Mouse (Mus musculus) cerebellum, adult 18-20 months (tissue): Measurements from ENCODE around the gene Slmap.
"Not testable (repeated sequence)": the region's sequence is repeated elsewhere in the genome, so short reads cannot be mapped to it uniquely, and the experiment has no call there.

ENCODE experiments used
- DNase-seq, 2 experiments: peaks; one replicate each; pipeline ENCODE4 v3.0.0; 2021

Slmap gene

DNA sequence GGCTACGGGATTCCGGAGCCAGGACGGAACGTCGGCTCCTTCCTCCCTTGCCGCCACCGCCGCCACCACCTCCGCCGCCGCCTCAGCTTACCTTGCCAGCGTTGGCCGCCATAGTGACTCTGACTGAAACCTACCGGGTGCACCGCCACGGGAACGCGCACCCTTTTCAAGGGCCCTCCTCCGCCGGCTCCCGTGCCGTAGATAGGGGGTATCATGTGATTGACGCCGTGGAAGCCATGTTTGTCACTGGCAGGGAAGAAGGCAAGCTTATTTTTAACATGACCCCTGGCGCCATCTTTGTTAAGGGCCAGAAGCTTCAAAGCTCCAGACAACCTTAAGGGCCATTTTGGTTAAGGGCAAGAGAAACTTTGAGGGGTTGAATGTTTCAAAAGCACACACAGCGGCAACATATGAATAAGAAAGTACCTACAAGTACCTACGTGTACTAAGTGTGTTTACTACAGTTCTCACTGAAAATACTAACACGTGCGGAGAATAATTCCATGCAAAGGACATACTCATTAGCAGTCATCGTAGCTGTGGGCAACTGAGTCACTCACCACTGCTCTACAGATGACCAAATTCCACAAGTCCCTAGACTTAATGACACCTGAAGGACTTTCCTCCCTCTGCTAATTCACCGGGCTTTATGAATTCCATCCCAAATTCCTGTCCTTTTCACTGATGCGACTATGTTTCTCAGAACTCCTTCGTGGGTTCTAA is at the start of gene Slmap:
Slmap (minus strand) TSS at position 175 of the 723 bp plus-strand sequence.
- peak; percentile 99 for DNase-seq

DNA sequence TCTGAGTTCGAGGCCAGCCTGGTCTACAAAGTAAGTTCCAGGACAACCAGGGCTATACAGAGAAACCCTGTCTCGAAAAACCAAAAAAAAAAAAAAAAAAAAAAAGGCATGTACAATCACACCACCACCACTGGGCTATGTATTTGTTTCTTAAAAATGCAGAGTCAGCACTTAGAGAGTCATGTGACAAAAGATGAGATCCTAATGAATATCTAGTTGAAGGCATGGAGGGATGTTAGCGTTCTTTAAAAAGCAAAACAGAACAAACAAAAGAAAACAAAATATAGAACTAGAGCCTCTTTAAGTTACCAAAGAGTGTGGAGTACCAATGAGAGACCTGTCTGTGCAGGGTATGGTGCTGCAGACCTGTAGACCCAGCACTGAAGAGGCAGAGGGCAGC is 48.9 kb upstream of the Slmap start:
- DNase-seq, result no peak

DNA sequence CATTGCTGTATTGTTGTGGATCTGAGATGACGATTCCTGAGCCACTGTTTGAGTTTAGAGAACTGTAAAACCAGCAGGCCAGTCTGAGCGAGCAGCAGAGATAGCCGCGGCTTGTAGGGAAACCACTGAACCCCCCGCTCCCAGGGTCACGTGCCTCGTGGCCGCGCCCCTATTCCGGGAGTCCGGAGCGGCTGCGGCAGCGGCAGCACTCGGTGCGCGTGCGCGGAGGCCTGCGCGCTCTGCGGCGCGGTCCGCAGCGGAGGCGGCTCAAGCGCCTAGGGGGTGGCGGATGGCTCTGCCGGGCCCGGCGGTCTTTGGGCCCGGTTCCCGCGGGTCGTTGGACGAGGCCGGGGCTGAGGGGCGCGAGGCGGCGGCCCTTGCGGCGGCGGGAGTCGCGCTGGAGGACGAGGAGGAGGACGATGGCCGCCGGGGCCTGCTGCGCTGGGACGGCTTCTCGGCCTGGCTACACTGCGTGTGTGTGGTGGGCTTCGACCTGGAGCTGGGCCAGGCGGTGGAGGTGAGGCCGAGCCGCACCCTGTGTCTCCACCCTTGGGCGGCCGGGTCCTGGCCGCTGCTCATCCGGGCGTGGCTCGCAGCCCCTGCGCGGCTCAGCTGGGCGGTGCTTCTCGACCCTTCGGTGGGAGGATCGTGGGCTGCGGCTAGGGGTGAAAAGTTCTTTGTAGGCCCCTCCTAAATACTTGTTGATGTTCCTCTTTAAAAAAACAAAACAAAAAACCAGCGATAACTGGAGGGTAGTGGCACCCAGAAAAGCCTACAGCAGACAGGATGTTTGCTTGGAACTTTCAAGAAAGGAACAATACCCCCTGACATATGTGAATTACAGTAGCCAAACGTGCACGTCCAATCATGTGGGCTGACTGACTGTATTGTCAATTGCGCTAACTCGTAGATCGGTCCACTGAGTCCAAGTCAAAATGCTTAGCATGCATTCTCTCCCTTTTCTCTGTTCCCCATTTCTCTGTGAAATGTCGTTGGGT is 44.9 kb upstream of the Slmap start:
- DNase-seq, result peak; percentile 92 to 94

DNA sequence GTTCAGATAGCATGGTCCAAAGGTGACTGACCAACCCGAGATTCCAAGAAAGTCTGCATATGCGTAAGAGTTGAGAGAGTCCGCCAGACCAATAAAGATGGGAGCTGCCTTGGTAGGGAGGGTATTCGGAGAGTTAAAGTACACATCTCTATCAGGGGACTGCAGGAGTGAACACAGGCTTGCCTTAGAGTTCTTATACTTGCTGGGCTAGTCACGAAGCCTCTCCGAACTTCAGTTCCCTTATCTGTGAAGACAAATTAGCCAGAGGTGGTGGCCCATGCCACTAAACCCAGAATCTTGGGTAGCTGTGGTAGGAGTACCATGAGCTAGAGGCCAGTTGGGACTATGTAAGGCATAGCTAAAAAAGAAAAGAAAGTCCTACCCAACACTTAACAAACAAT is 44.1 kb upstream of the Slmap start:
- DNase-seq, result peak in 1 of 2 experiments; percentile 13

DNA sequence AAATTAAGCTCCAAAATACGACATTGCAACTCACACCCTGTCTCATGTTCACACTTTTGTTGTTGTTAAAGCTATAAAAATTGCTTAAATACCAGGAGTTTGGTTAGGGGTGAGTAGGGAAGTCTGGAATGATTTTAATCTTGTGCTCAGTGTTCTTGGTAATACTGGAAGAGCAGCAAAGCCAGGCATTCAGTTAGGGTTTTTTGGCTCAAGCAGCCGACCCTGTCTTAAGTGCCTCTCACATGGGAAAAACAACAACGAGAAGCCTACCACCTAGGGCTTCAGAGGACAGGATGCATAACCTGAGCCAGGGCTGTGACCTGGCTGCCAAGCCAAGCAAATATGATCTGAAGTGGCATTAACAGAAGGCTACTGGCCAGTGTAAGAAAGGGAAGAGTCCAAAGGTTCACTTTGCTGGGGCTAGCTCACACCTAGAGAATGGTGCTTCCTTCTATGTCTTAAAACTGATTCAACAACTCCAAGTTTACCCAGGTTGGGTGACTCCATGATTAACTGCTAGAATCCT is 41.6 kb upstream of the Slmap start:
- peak; percentile 27 to 51 for DNase-seq

DNA sequence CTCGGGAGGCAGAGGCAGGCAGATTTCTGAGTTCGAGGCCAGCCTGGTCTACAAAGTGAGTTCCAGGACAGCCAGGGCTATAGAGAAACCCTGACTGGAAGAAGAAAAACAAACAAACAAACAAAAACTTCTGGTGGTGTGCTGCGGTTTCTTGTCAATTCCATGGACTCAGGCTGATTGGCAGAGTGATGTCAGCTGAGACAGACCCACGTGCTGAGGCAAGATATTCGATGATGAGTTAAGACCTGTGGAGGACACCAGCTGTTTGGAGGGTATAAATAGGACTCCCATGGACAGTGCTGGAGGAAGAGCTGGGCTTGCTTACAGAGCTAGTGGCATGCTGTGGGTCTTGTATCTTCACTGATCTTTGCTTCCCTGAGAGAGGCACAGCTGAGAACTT is 38.8 kb upstream of the Slmap start, which contains the start of gene Dennd6a:
Dennd6a (plus strand) TSS at position 301 of the 400 bp plus-strand sequence.
- DNase-seq, result not testable (repeated sequence)

DNA sequence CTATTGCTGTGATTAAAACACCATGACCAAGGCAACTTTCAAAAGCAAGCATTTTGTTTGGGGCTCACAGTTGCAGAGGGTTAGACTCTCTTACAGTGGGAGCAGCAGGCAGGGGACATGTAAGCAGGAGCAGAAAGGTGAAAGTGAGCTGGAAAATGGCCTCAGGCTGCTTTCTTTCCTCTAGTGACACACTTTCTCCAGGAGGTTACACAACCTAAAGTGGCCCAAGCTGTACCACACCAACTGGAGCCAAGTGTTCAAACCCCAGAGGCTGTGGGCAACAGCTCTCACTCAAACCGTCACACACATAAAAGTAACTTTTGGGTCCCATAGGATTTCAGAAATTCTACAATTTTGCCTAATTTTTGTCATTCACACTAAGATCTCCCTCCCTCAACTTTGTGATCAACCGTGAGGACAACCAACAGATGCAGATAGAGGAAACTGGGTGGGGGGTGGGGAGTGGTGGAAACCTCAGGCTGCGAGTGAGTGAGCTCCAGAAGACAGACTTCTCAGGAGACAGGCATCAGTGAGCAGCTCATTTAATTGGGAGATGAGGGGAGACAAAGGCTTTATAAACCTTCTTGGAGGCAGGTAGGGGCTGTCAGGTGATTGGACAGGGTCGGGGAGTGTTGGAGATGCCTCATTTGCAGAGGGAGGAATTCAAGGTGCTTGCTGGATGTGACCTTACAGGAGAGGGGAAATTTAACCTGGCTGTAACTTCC is 37.4 kb upstream of the Slmap start:
- DNase-seq, result no peak

DNA sequence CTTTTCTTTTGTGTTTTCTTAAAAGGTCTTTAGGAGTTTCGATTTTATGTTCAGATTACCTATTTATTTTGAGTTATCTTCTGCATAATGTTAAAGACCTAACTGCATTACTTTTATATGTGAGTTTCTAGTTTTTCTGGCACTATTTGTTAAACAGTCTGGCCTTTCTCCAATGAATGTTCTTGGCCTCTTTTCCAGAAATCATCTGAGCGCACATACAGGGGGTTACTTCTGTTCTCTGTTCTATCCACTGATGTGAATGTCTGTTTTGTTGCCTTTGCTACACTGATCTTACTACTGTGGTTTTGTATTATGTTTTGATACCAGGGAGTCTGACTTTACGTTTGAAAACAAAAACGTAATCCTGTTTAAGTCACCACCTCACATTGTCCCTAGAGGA is 35.1 kb upstream of the Slmap start:
- DNase-seq, result no peak

DNA sequence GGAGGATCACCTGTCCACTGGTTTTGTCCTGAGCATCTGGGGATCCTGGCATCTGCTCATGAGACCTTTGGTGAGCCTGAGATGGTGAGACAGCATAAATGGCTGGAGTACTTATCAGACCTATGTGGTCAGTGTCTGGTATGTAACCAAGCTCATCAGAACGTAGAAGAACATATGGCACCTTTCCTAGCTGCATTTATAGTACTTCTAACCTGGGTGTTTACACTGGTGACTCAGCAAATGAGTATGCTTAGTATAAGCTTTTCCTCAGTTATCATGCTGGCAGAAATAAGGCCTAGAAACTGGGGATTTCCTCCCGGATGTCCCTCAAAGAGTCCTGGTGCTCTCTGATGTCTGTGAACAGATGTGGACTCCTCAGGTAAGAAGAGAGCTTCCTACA is 27.5 kb upstream of the Slmap start:
- DNase-seq, result no peak

DNA sequence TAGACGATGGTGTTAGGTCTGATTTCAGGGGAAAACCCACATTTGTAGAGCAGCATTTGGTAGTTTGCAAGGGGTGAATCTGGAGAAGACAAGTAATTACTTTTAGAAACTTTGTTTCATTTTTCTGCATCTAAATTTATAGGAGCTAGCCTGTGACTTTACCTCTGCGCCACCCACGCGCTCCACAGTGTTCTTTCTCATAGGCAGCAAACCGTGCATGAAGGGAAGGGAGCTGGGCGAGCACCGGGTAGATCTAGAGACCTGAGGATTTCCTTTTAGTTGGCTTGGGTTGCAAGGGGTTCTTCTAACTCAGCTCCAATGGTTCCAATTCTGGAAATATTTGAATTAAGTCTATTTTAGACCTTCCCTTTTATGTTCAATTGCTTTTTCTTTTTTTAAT is 23.8 kb upstream of the Slmap start:
- no peak for DNase-seq

DNA sequence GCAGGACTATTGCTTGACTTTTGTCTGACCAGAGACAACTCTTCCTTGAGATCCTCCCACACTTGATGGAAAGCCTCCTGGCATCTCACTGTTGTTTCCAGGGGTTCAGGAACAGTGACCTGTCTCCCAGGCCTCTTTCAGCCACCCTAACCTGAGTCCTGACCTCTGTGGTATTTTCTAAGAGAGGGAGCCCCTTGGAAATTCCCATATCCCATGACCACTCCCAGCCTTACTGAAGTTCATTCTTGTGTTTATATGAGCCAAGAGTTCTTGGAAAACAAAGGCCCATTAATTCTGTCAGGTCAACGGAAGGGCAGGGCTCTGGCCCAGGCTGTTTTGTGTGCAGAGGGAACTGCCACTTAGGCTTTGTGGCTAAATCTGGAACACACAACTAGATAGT is 22.9 kb upstream of the Slmap start:
- no peak for DNase-seq

DNA sequence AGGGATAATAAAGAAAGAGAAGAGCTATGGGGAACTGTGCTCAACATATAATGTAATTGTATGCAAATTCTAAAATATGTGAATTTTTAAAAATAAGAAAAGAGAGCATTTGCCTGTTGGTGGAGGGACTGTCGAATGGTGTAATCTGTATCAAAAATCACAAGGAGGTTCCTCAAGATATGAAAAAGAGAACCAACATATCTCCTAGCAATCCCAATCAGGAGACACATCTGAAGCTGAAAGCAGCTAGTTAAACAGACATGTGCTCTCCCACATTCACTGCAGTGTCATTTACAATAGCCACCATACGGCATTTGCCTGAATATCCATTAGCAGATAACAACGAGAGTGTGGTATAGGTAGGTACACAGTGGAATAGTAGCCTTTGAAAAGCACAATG is 18.1 kb upstream of the Slmap start:
- no peak for DNase-seq

DNA sequence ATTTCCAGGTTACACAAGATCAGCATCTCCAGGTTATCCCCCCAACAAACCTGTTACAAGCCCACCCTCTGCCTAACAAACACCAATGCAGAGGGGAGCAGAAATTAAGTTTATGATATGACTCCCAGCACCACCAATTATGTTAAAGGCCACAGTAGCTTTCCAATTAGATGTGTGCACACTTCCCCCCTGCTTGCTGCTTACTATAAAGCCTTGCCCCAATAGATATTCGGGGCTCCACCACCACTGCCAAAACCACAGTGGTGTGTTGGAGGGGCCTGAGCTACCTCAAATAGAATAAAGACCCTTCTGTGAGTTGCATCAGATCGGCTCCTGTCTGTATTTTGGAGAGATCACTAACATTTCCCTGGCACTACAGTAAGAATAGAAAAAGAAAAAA is 17.7 kb upstream of the Slmap start:
- DNase-seq, result no peak

DNA sequence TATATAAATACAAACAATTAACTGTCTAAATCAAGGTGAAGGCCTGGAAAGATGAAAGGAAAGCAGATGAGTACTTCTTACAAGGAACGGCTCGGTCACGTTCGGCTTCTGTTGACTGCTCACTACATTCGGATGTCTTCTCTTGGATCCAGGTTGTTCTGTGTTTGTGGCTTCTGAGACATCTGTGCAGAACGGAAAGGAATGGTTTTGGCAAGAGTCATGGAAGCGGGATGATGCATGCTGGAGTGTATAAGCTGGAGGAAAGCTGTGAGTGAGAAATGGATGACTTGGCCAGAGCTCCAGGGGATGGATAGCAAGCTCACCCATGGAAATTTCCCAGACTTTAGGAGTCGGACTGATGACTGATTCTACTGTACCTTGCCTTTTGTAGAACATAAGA is 16.0 kb upstream of the Slmap start:
- DNase-seq, result no peak

DNA sequence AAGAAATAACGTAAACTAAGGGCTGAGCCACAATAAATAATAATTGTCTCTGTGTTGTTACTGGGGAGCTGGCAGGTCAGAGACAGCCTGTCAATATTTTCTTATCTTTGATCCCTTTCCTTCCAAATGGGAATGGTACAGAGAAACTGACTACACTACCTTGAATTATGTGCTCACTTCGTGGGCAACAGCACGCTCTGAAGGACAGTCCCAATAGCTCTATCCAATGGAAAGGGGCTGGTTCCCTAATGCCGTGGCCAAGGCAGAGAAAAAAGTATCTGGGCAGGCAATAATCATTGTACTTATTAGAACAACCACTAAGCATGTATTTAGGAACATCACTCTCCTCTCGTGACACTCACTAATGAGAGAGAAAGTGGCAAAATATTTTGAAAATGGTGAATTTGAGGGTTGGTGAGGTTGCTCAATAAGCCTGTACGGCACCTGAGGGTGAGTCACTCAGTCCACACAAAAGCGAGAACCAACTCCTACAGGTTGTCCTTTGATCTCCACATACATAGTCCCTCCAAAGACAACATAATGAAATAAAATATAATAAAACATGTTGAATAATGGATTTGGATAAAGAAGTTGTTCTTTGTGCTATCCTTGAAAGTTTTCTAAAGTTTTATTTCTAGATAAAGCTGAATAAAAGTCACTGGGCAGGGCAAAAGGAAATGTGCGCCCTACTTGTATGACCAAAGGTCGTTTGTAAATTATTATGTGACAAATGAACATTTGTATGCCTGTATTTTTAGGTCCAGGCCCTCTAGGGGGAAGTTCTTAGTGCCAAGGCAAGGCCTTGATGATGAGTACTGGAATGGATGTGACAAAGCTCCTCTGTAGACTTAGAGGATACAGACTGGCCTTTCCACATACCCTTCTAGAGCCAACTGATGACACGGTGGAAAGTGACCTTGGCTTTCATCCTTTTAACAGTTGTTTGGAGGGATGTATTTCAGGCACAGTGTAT is 13.1 kb upstream of the Slmap start:
- DNase-seq, result no peak

DNA sequence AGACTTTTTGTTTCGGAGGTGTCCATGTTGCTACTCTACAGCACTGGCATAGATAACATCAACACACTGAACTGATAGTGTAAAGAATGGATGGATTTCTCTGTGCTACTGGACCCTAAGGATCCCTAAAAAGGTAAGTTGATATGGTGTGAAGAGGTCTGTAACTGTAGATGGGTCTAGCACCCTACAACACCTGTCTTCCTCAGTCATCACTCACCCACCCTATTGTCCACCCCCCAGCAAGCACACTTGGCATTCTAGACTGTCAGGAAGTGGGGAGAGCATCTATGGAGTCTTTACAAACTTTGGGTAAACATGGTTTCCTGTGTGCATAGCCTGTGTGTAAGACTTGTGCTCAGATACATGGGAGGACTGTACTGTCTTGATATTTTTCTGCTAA is 7.4 kb upstream of the Slmap start:
- DNase-seq, result no peak

DNA sequence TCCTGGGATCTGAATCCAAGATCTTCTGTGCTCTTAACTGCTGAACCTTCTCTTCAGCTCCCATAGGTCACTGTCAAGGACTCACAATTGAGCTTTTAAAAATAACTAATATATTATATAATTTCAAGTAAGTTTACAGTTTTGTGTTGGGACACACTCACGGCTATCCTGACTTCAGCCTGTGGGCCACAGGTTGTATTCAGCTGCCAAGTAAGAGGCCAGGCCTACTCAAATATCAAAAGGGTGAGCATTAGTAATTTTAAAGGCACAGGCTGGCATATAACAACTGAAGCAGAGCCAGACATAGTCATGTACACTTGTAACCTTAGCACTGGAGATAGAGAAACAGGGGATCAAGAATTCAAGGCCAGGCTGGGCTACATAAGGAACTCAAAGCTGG is 5.8 kb upstream of the Slmap start:
- DNase-seq, result no peak

DNA sequence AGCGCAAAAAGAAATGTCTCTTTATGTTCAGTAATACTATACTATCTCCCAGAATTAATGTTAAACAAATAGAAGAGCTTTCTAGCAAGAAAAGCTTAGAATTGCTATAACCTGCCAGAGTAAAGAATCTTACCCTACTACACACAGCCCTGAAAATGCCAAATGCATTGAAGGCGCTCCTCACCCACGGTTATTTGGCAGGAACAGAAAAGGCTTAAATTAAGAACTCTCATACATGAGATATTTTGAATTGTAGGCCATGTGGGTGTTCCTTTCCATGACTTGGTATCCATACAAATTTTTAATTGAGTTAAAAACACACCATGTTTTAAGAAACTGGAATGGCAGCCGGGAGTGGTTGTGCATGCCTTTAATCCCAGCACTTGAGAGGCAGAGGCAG is 4.5 kb upstream of the Slmap start:
- DNase-seq, result no peak

DNA sequence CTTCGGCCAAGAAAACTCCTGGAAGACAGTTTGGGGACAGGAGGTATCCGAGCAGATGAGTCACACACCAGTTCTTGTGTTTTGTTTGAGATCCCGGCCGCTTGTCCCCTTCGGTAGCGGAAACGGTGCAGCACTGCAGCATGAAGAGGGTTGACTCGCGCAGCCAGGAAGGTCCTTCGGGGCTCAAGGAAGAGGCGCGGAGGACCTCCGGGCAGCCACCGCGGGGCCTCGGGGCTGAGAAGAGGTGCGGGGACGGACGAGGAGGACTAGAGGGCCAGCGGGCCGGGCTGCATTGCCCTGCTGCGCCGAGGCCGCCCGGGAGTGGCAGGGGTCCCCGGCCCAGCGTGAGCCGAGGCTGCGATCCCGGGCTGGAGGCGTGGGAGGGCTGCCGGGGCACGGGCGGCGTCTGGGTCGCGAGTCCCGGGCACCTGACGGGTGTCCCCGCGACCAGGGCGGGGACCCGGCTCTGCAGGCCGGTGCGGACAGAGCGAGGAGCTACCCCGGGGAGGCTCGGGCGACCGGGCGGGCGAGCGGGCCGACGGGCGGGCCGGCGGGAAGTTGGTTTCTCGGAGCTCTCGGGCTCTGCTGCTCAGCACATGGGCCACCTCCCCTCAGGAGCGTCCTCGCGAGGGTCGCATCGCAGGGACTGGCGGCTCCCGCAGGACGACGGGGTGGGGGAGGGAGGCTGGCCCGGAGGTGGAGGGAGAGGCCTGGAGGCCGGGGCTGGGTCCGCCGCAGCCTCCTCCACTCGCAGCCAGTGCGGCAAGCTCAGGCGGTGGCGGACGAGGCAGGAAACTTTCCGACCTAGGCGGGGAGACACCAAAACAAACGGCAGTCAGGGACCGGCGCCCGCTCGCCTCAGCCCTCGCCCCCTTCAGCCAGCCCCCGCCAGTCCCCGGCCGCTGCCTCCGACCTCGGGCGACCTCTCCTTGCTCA is 642 bp downstream of the Slmap start:
- DNase-seq, result peak; percentile 54 to 68

DNA sequence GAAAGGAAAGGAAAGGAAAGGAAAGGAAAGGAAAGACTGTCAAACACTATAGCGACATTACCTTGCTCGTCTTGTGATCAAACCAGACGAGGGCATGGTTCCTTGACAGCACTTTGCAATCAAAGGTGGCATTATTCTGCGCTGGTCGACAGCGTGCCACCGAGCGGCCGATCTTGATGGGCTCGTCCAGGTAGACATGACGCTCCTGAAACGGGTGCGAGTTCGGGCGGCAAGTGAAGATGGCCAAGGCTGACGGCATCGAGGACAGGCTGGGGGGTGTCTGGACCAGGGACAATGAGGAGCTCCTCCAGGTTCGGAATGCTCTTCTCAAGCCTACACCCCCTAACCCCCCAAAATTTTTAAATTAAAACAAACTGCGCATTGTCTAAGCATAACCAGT is 1.5 kb downstream of the Slmap start:
- DNase-seq, result peak; percentile 30 to 41

DNA sequence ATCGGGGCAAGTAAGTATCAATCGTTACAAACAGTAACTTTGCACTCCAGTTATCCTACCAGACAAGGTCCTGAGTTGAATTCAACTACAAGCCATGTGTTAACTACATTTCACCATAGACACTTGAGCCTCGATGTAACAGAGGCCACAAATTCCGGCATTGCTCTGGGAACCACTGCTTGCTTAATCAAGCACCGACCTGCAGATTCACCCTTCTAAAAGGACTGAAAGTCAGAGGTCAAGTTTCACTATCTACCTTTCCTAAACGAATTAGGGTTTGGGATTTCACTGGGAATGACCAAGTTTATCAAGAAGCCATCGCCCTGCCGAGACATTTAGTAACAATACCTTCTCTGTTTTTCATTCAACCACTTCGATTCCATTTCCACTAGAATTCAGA is 2.0 kb downstream of the Slmap start:
- no peak for DNase-seq
